Mouse (Mus musculus): ENCODE measurements at regions not wholly inside any gene's neighbourhood (a gene's known extent, or its start where the extent isn't known, plus 50 kb on each side); places are given as distances from the start of the nearest gene placed in this dataset.

- WGBS: 27% methylated on average over 2 of the region's 2 CpGs
- H3K27ac ChIP-seq (replicated peaks): no peak overlapping the region
- no peak overlapping the region for H3K4me3 ChIP-seq
- H3K9me3 ChIP-seq (replicated peaks): no peaks in the 10 kb centered on the region
- peaks cover 4% of the 10 kb centered on the region for H3K27me3 ChIP-seq (ENCODE audit: low read depth, poor library complexity, severe bottlenecking)
- no peaks in the 10 kb centered on the region for H3K36me3 ChIP-seq
- peaks cover 20% of the 10 kb centered on the region for H3K4me1 ChIP-seq
- peak; percentile 38 for DNase-seq (ENCODE audit: low spot score)
Observed at GRCm38 (mm10) chr8:97942921-97943320, 1473.3 kb downstream of the Cdh8 start.

GRCm38 (mm10) chr8:97936836-97937235, 1479.4 kb downstream of the Cdh8 start:
- Histone ChIP-seq H3K27ac (replicated peaks) (no peak overlapping the region), H3K4me1 (peaks cover 4% of the 10 kb centered on the region), H3K27me3 (ENCODE audit: low read depth, poor library complexity, severe bottlenecking) (peaks cover 3% of the 10 kb centered on the region; the same call in 1 of the 2 replicates), H3K4me3 (no peak overlapping the region), H3K9me3 (replicated peaks) (no peaks in the 10 kb centered on the region), H3K36me3 (no peaks in the 10 kb centered on the region)
- no peak for DNase-seq (ENCODE audit: low spot score)
- WGBS: 81% methylated on average over 3 of the region's 3 CpGs
